Mouse (Mus musculus): ENCODE results near the gene Ppargc1a.

The Ppargc1a gene

GRCm38 (mm10) chr5:51504654-51505053 is 62.9 kb downstream of the Ppargc1a start:
- no peak for DNase-seq (ENCODE audit: low spot score)

- DNase-seq (ENCODE audit: low spot score): no peak
Observed at GRCm38 (mm10) chr5:51497910-51498517, 69.5 kb downstream of the Ppargc1a start.

- no peak for DNase-seq (ENCODE audit: low spot score)
Observed at GRCm38 (mm10) chr5:51495446-51495845, 72.1 kb downstream of the Ppargc1a start.

- no peak for DNase-seq (ENCODE audit: low spot score)
Observed at GRCm38 (mm10) chr5:51494358-51494876, 73.1 kb downstream of the Ppargc1a start.

GRCm38 (mm10) chr5:51483768-51484167 is 83.8 kb downstream of the Ppargc1a start:
- DNase-seq (ENCODE audit: low spot score): no peak

- no peak for DNase-seq (ENCODE audit: low spot score)
Observed at GRCm38 (mm10) chr5:51479859-51480258, 87.7 kb downstream of the Ppargc1a start.

- DNase-seq (ENCODE audit: low spot score): peak; percentile 39
Observed at GRCm38 (mm10) chr5:51479456-51479855, 88.1 kb downstream of the Ppargc1a start.

GRCm38 (mm10) chr5:51478319-51478994 is 89.1 kb downstream of the Ppargc1a start:
- no peak for DNase-seq (ENCODE audit: low spot score)

- no peak for DNase-seq (ENCODE audit: low spot score)
Observed at GRCm38 (mm10) chr5:51477140-51477539, 90.4 kb downstream of the Ppargc1a start.

GRCm38 (mm10) chr5:51475034-51475541 is 92.4 kb downstream of the Ppargc1a start:
- no peak for DNase-seq (ENCODE audit: low spot score)

- no peak for DNase-seq (ENCODE audit: low spot score)
Observed at GRCm38 (mm10) chr5:51471614-51472013, 95.9 kb downstream of the Ppargc1a start.

GRCm38 (mm10) chr5:51466036-51466435 is 101.5 kb downstream of the Ppargc1a start:
- peak; percentile 11 for DNase-seq (ENCODE audit: low spot score)

- no peak for DNase-seq (ENCODE audit: low spot score)
Observed at GRCm38 (mm10) chr5:51452033-51452432, 115.5 kb downstream of the Ppargc1a start.

- DNase-seq (ENCODE audit: low spot score): no peak
Observed at GRCm38 (mm10) chr5:51447631-51448030, 119.9 kb downstream of the Ppargc1a start.

GRCm38 (mm10) chr5:51446299-51447090 is 121.0 kb downstream of the Ppargc1a start:
- no peak for DNase-seq (ENCODE audit: low spot score)

GRCm38 (mm10) chr5:51445726-51446125 is 121.8 kb downstream of the Ppargc1a start:
- DNase-seq (ENCODE audit: low spot score): no peak

- no peak for DNase-seq (ENCODE audit: low spot score)
Observed at GRCm38 (mm10) chr5:51439773-51440172, 127.8 kb downstream of the Ppargc1a start.

- DNase-seq (ENCODE audit: low spot score): no peak
Observed at GRCm38 (mm10) chr5:51433905-51434304, 133.6 kb downstream of the Ppargc1a start.

- peak; percentile 9 for DNase-seq (ENCODE audit: low spot score)
Observed at GRCm38 (mm10) chr5:51432532-51432931, 135.0 kb downstream of the Ppargc1a start.

GRCm38 (mm10) chr5:51432031-51432430 is 135.5 kb downstream of the Ppargc1a start:
- DNase-seq (ENCODE audit: low spot score): no peak

- DNase-seq (ENCODE audit: low spot score): no peak
Observed at GRCm38 (mm10) chr5:51426406-51426805, 141.1 kb downstream of the Ppargc1a start.

GRCm38 (mm10) chr5:51416377-51416776 is 151.1 kb downstream of the Ppargc1a start:
- no peak for DNase-seq (ENCODE audit: low spot score)
